Mouse (Mus musculus) CH12.LX (cell line): ENCODE results near the gene Acsl5. TPM values are rescaled to one million over a fixed set of nuclear protein-coding genes. Genes with fewer than 3 reads are reported as not detected.

Source experiments
- DNase-seq: peaks from one replicate; pipeline ENCODE4 v3.0.0-alpha.2; 2013; ENCODE audit errors: extremely low read depth
- H3K27ac ChIP-seq: 2 replicates; pipeline ENCODE4 v1.5.1; 2012; ENCODE audit warnings: low read depth, mild to moderate bottlenecking, control low read depth, moderate library complexity; ENCODE audit not compliant: insufficient read depth
- H3K27me3 ChIP-seq: replicated peaks from 2 replicates; pipeline ENCODE3; 2012; ENCODE audit warnings: inconsistent platforms
- H3K36me3 ChIP-seq, 2 experiments: replicated peaks in 1 of 2; 2 replicates each; pipeline versions ENCODE3 to v1.6.1; 2012; ENCODE audit warnings: inconsistent platforms in 1 of 2, low read length in 1 of 2, mild to moderate bottlenecking in 1 of 2, mixed read lengths in 1 of 2, moderate library complexity in 1 of 2; ENCODE audit not compliant: control insufficient read depth in 1 of 2, insufficient read depth in 1 of 2
- H3K4me1 ChIP-seq, 2 experiments: 2 replicates each; pipeline ENCODE4 v1.6.1; 2012; ENCODE audit warnings: inconsistent platforms in 1 of 2, moderate library complexity in 1 of 2; ENCODE audit not compliant: insufficient read depth in 2 of 2, control insufficient read depth in 1 of 2
- H3K4me2 ChIP-seq: 2 replicates; pipeline ENCODE4 v1.6.1; 2012; ENCODE audit warnings: low read depth, mild to moderate bottlenecking, control low read depth; ENCODE audit not compliant: poor library complexity, insufficient read depth, severe bottlenecking
- H3K4me3 ChIP-seq, 3 experiments: fragments of 150-350 bp in 1 of 3; sonication (generic) in 1 of 3; replicated peaks in 1 of 3; 2 replicates each; pipeline versions ENCODE3 to v1.5.1; 2011 to 2012; ENCODE audit warnings: low read depth in 2 of 3, low read length in 2 of 3, mild to moderate bottlenecking in 2 of 3, moderate library complexity in 2 of 3, control low read depth in 1 of 3, improper control_type of control experiment in 1 of 3, inconsistent platforms in 1 of 3, mixed read lengths in 1 of 3; ENCODE audit not compliant: poor library complexity in 1 of 3
- H3K79me2 ChIP-seq: replicated peaks from 2 replicates; pipeline ENCODE4 v1.6.1; 2012; ENCODE audit warnings: mild to moderate bottlenecking, moderate library complexity; ENCODE audit not compliant: control insufficient read depth, poor library complexity, insufficient read depth, severe bottlenecking; ENCODE audit errors: extremely low read depth
- H3K9ac ChIP-seq: 2 replicates; pipeline ENCODE4 v1.6.1; 2012; ENCODE audit warnings: low read depth, mild to moderate bottlenecking, control low read depth, moderate library complexity; ENCODE audit not compliant: insufficient read depth
- H3K9me3 ChIP-seq: replicated peaks from 2 replicates; pipeline ENCODE3; 2012; ENCODE audit warnings: low read length, inconsistent platforms, mixed read lengths
- CHD1 ChIP-seq: IDR thresholded peaks from 2 replicates; pipeline ENCODE4 v1.6.1; 2012; ENCODE audit warnings: low read depth, low read length, improper control_type of control experiment, inconsistent platforms
- CHD2 ChIP-seq: IDR thresholded peaks from 2 replicates; pipeline ENCODE4 v1.6.1; 2011; ENCODE audit warnings: low read length, improper control_type of control experiment
- CTCF ChIP-seq, 2 experiments: IDR thresholded peaks in 1 of 2; conservative IDR thresholded peaks in 1 of 2; 2 replicates each; pipeline ENCODE4 v1.5.1; 2011 to 2012; ENCODE audit warnings: low read depth in 2 of 2, low read length in 2 of 2, improper control_type of control experiment in 1 of 2, inconsistent platforms in 1 of 2, mild to moderate bottlenecking in 1 of 2, moderate library complexity in 1 of 2
- ELF1 ChIP-seq: IDR thresholded peaks from 2 replicates; pipeline ENCODE4 v1.6.1; 2014; ENCODE audit warnings: low read depth, mild to moderate bottlenecking, inconsistent platforms, low read length, improper control_type of control experiment
- EP300 ChIP-seq: IDR thresholded peaks from 2 replicates; pipeline ENCODE4 v1.6.1; 2011; ENCODE audit warnings: low read length, improper control_type of control experiment
- HCFC1 ChIP-seq: IDR thresholded peaks from 2 replicates; pipeline ENCODE4 v1.6.1; 2012; ENCODE audit warnings: low read depth, mild to moderate bottlenecking, inconsistent platforms, low read length, improper control_type of control experiment
- JUN ChIP-seq: IDR thresholded peaks from 2 replicates; pipeline ENCODE4 v1.6.1; 2011; ENCODE audit warnings: low read depth, mild to moderate bottlenecking, low read length, improper control_type of control experiment, moderate library complexity; ENCODE audit not compliant: insufficient read depth
- JUND ChIP-seq: conservative IDR thresholded peaks from 2 replicates; pipeline ENCODE4 v1.6.1; 2011; ENCODE audit warnings: low read depth, low read length, improper control_type of control experiment
- MAZ ChIP-seq: IDR thresholded peaks from 2 replicates; pipeline ENCODE4 v1.6.1; 2012; ENCODE audit warnings: low read depth, mild to moderate bottlenecking, inconsistent platforms, low read length, improper control_type of control experiment, moderate library complexity
- MYC ChIP-seq: IDR thresholded peaks from 2 replicates; pipeline ENCODE4 v1.6.1; 2011; ENCODE audit warnings: low read depth, mild to moderate bottlenecking, improper control_type of control experiment, low read length
- NELFE ChIP-seq: IDR thresholded peaks from 2 replicates; pipeline ENCODE4 v1.6.1; 2011; ENCODE audit warnings: low read depth, low read length, improper control_type of control experiment
- PAX5 ChIP-seq: IDR thresholded peaks from 2 replicates; pipeline ENCODE4 v1.6.1; 2012; ENCODE audit warnings: low read length, inconsistent platforms, mixed read lengths
- RAD21 ChIP-seq: IDR thresholded peaks from 2 replicates; pipeline ENCODE4 v1.6.1; 2011; ENCODE audit warnings: low read depth, mild to moderate bottlenecking, low read length, improper control_type of control experiment, moderate library complexity
- RCOR1 ChIP-seq: conservative IDR thresholded peaks from 2 replicates; pipeline ENCODE4 v1.6.1; 2012; ENCODE audit warnings: low read depth, mild to moderate bottlenecking, inconsistent platforms, low read length, improper control_type of control experiment
- SIN3A ChIP-seq: IDR thresholded peaks from 2 replicates; pipeline ENCODE4 v1.6.1; 2012; ENCODE audit warnings: low read length, improper control_type of control experiment, inconsistent platforms
- SMC3 ChIP-seq: IDR thresholded peaks from 2 replicates; pipeline ENCODE4 v1.6.1; 2011; ENCODE audit warnings: low read depth, low read length, improper control_type of control experiment
- TBP ChIP-seq: conservative IDR thresholded peaks from 2 replicates; pipeline ENCODE4 v1.6.1; 2011; ENCODE audit warnings: low read depth, low read length, improper control_type of control experiment
- USF1 ChIP-seq: IDR thresholded peaks from 2 replicates; pipeline ENCODE4 v1.6.1; 2014; ENCODE audit warnings: low read depth, mild to moderate bottlenecking, inconsistent platforms, low read length, improper control_type of control experiment
- USF2 ChIP-seq: conservative IDR thresholded peaks from 2 replicates; pipeline ENCODE4 v1.6.1; 2011; ENCODE audit warnings: low read depth, low read length, improper control_type of control experiment
- ZC3H11A ChIP-seq: IDR thresholded peaks from 2 replicates; pipeline ENCODE4 v1.6.1; 2012; ENCODE audit warnings: low read depth, mild to moderate bottlenecking, inconsistent platforms, low read length, improper control_type of control experiment
- ZNF384 ChIP-seq: IDR thresholded peaks from 2 replicates; pipeline ENCODE4 v1.6.1; 2012; ENCODE audit warnings: low read depth, low read length, improper control_type of control experiment, inconsistent platforms
- dilution Hi-C: fragments of 300-500 bp; cut with MboI; formaldehyde crosslinking; loops from 2 replicates; pipeline ENCODE4 v1.14.3; 2020; ENCODE audit warnings: low sequenced_read_pairs; ENCODE audit not compliant: extremely low pct_unique_long_range_greater_than_20kb, extremely low pct_ligation_motif_present
- in situ Hi-C: fragments of 300-500 bp; cut with MboI; formaldehyde crosslinking; loops from 3 replicates; pipeline ENCODE4 v1.14.3; 2019; ENCODE audit warnings: low sequenced_read_pairs, low pct_ligation_motif_present, low pct_unique_long_range_greater_than_20kb, mixed read lengths
- polyA plus RNA-seq: library from polyadenylated mRNA; unstranded; fragments of >175 nt; gene quantifications from 2 replicates; pipeline ENCODE4 v1.2.1, GENCODE M21; 2012; ENCODE audit warnings: low read depth; ENCODE audit not compliant: insufficient read length
- total RNA-seq, 2 experiments: library from RNA; depleted of rRNA; stranded (reverse); fragments of 300-350 nt in 1 of 2; fragments of >200 nt in 1 of 2; gene quantifications; 2 replicates each; pipeline ENCODE4 v1.2.3; 2012 to 2014

Acsl5 gene
- total RNA-seq (2012; rRNA removed) = 126 and 143 TPM in 2 replicates
- 196 and 224 TPM in 2 replicates for total RNA-seq (2014; rRNA removed)
- polyA plus RNA-seq = 231 and 265 TPM in 2 replicates

DNA sequence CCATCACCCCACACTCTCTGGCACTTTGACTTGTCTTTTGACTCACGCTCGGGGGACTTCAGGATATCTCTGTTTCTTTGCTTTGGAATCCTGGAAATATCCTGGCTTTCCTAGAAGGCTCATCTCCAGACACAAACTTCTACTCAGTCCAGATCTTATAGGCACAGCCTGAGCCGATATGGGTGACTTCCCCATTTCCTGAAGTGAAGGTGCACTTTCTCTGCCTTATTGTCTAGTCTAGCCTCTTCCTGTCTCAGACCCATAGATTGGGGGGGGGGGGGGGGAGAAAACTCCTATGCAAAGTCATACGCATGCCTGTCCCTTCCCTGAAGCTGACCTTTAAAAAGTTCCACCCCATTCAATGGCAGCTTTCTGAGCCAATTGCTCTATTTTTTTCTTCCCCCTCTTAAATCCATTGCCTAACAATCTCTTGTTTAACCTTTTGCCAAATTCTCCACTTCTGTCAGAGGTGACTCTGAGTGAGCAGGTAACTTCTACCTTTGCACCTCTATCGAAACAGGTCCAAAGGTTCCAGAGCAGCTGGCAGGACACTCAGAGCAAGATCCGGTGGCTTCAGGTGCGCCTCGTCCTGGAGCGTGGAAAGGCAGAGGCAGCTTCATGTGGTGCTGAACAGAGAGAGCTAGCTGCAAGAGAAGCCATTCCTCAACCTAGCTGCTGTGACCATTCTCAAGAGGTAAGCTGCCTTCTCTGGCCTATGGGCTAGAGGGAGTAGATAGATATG lies at the start of gene Acsl5:
Gene Acsl5 (plus strand): TSS at position 556 of the 742 bp plus-strand sequence.
- in situ Hi-C loops (no loop called here), dilution Hi-C loops (no loop called here)
- Histone ChIP-seq H3K4me3 (no peak within 1 kb of the TSS), H3K79me2 (peaks cover 23% of the 10 kb centered on the region), H3K36me3 (peaks cover 0 to 2% of the 10 kb centered on the region in 2 experiments), H3K4me2 (peak within 1 kb of the TSS; percentile 69; the same call in 1 of the 2 replicates), H3K9ac (no peak within 1 kb of the TSS), H3K9me3 (peaks cover 4% of the 10 kb centered on the region), H3K4me1 (peaks cover 3 to 15% of the 10 kb centered on the region in 2 experiments), H3K27me3 (peaks cover 1% of the 10 kb centered on the region), H3K27ac (no peak within 1 kb of the TSS)
- TF ChIP-seq TBP (no peak), CTCF (conservative IDR thresholded peaks at IDR 0.05 in 1 of 2, IDR thresholded peaks at IDR 0.05 in 1 of 2; ENCODE audit: low read depth in 2 of 2, low read length in 2 of 2) (no peak), JUN (no peak), MAZ (no peak), EP300 (no peak), ELF1 (no peak), JUND (no peak), CHD2 (no peak), USF1 (no peak), NELFE (no peak), SIN3A (no peak), HCFC1 (no peak), SMC3 (no peak), PAX5 (no peak), RCOR1 (no peak)
- DNase-seq = no peak

DNA sequence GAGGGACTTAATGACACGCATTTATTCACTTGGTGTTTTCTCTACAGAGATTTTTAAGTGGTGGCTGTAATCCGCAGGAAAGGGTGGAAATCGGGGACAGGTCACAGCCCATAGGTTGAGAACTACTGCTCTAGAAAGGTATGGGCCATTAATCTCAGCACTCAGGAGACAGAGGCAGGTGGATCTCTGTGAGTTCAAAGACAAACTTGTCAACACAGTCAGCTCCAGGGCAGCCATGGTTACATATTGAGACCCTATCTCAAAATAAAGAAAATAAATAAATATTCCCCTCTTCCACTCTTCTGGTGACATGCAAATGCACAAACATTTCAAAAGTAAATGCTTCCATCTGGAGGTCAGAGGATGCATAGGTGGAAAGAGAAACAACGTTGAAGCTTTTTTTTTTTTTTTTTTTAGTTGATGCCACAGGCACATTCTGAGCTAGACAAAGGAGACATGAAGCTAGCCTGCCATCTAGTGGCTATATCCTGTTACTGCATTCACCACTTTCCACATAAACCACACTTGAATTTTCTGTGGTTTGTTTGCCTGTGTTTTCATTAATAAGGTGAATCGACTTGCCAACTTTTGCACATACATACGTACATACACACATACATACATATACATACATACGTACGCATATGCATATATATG lies 45.1 kb upstream of the Acsl5 start:
- Histone ChIP-seq H3K79me2 (no peaks in the 10 kb centered on the region), H3K27ac (no peak overlapping the region), H3K36me3 (no peaks in the 10 kb centered on the region), H3K27me3 (peaks cover 6% of the 10 kb centered on the region), H3K4me1 (no peaks in the 10 kb centered on the region), H3K4me3 (no peak overlapping the region), H3K9ac (no peak overlapping the region), H3K9me3 (no peaks in the 10 kb centered on the region), H3K4me2 (no peak overlapping the region)
- no peak for TF ChIP-seq RCOR1
- TF ChIP-seq ELF1 = no peak
- peak; percentile 86 for TF ChIP-seq RAD21
- TF ChIP-seq SIN3A = no peak
- peak; percentile 64 for TF ChIP-seq SMC3
- 0 out of 2 replicates have a peak, but pooled peaks have one; percentile 20 for TF ChIP-seq MYC
- TF ChIP-seq CHD1 = no peak
- TF ChIP-seq USF2 = no peak
- peak; percentile 99 for TF ChIP-seq ZNF384
- no peak for TF ChIP-seq ZC3H11A
- peak; percentile 84 to 95 for TF ChIP-seq CTCF (conservative IDR thresholded peaks at IDR 0.05 in 1 of 2, IDR thresholded peaks at IDR 0.05 in 1 of 2; ENCODE audit: low read depth in 2 of 2, low read length in 2 of 2)
- in situ Hi-C loops (no loop called here), dilution Hi-C loops (no loop called here)
- DNase-seq = peak; percentile 69
